Mouse (Mus musculus): ENCODE measurements around the gene Mpo. TPM values are rescaled to one million over a fixed set of nuclear protein-coding genes. Genes with fewer than 3 reads are reported as not detected.

The Mpo gene
- under 1 TPM in 1 of 26 experiments, not detected in 25; 0.29 TPM for total RNA-seq (2018; cell fraction: chromatin; rRNA removed)
- total RNA-seq (2018; cell fraction: cytosol; rRNA removed), result 1 to 10 TPM in 2 of 26 experiments, under 1 TPM in 20, not detected in 4; 0.07 to 1.3 (median 0.37) TPM
- 1 to 10 TPM in 2 of 26 experiments, under 1 TPM in 10, not detected in 14; 0.18 to 2.7 (median 0.68) TPM for total RNA-seq (2018; cell fraction: nucleus; rRNA removed)
- polyA plus RNA-seq (2018), result 0.19 to 2.7 TPM (median 1.0 TPM) in 3 replicates

DNA sequence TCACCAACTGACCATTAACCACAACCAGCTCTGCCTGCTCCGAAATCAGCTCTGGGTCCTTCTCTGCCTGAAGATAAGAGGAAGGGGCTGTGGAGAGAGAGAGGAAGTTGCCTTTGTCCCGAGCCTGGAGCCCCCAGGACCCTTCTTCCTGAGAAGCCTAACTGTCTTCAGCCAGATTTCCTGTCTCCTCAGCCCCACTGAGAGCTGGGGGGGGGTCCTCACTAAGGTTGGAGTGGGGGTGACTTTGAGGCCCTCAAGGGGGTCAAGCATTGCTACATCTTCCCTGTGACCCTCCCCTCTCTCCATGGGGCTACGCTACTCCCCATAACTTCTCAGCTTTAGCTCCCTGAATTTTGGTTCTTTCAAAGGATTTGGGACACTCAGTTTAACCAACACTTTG is at the start of gene Mpo:
TSS of gene Mpo (plus strand) at position 122 of the 400 bp plus-strand sequence.
- Histone ChIP-seq H3K27ac (no peak within 1 kb of the TSS), H3K79me2 (ENCODE audit: inconsistent target) (no peaks in the 10 kb centered on the region), H3K36me3 (ENCODE audit: inconsistent target) (no peaks in the 10 kb centered on the region), H3K4me3 (ENCODE audit: inconsistent target) (no peak within 1 kb of the TSS)
- WGBS (ENCODE audit: missing documents), result 33% methylated on average over 3 of the region's 3 CpGs

DNA sequence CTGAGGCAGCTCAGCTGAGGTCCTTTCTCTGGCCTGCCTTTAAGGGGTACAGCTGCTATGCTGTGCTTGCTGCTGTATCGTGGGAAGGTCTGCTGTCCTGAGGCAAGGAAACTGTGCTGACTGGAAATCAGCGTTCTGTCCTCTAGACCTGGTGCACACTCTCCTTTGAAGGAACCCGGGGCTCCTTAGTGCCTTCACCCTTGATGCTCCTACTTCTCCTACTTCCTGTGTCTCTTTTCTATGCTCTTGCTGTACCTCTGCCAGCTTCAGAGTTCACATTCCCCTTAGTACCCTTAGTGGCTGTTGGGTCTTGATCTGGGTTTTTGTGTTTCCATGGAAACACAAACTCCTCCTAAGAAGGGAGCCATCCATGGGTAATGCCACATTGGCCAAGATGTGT is 49.7 kb upstream of the Mpo start:
- peaks cover 44% of the 10 kb centered on the region; the same call in 1 of the 2 replicates for H3K36me3 ChIP-seq (ENCODE audit: inconsistent target)
- H3K79me2 ChIP-seq (ENCODE audit: inconsistent target), result peaks cover 35% of the 10 kb centered on the region
- no peak overlapping the region for H3K4me3 ChIP-seq (ENCODE audit: inconsistent target)
- WGBS (ENCODE audit: missing documents), result 94% methylated on average over 3 of the region's 3 CpGs
- no peak overlapping the region for H3K27ac ChIP-seq

DNA sequence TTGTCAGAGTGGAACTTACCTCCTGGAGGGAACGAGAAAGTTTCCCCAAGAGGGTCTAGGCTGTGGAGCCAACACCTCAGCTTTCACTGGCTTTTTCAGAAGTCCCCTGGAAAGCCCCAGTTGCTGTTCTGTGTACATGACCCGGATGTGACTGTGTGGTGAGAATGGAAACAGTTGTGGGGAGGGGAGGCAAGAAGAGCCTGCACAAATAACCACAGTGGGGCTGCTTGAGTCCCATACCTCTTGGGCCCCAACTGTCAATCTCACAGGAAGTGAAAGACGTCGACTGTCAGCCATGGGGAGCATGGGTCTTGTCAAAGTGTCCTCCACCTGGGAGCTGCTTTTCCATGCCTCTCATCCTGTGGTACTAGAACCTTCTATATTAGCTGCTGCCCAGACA is 48.4 kb upstream of the Mpo start:
- WGBS (ENCODE audit: missing documents), result 31% methylated on average over 4 of the region's 4 CpGs
- Histone ChIP-seq H3K36me3 (ENCODE audit: inconsistent target) (peaks cover 38% of the 10 kb centered on the region; the same call in 1 of the 2 replicates), H3K27ac (no peak overlapping the region), H3K79me2 (ENCODE audit: inconsistent target) (peaks cover 23% of the 10 kb centered on the region), H3K4me3 (ENCODE audit: inconsistent target) (no peak overlapping the region)

DNA sequence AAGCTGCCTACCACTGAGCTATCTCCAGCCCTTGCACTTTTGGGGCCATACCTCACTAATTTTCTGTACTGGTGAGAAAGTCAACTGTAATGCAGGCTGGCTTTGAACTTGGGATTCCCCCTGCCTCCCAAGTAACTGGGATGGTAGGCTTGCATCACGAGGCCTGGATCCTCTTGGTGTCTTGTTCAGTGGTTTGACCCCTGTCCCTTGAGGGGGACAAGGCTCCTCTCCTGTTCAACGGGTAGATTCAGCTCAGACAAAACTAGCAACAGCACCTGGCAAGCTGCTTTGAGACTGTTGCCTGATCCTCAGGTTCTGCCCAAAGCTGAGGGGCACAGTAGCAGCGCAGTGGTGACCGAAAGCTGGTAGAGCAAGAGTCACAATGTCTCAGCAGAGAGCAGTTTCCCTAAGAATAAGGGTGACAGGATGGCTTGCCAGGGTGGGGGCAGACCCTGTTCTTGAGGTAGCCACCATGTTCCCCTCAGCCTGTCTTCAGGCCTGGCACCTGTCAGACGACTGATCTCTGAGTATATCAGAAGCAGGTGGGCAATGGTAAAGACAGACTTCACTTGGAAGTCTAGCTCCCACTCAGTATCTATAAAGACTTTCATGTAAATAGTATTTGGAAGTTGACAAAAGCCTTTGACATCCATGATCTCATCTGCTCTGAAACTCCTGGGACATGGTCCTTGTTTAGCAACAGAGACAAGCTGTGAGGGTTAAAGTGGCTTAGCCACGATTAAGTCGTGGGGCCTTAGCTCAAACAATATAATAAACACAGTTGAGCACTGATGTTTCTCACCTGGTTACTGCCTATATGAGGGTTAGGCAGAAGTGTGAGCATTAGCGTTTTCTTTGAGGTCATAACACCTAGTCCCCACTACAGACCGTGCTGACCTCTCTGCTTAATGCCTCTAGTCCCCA is 47.5 kb upstream of the Mpo start:
- H3K4me3 ChIP-seq (ENCODE audit: inconsistent target), result no peak overlapping the region
- H3K36me3 ChIP-seq (ENCODE audit: inconsistent target), result peaks cover 31% of the 10 kb centered on the region; the same call in 1 of the 2 replicates
- H3K79me2 ChIP-seq (ENCODE audit: inconsistent target), result peaks cover 13% of the 10 kb centered on the region; the same call in 1 of the 2 replicates
- H3K27ac ChIP-seq, result no peak overlapping the region
- WGBS (ENCODE audit: missing documents), result 89% methylated on average over 9 of the region's 9 CpGs

DNA sequence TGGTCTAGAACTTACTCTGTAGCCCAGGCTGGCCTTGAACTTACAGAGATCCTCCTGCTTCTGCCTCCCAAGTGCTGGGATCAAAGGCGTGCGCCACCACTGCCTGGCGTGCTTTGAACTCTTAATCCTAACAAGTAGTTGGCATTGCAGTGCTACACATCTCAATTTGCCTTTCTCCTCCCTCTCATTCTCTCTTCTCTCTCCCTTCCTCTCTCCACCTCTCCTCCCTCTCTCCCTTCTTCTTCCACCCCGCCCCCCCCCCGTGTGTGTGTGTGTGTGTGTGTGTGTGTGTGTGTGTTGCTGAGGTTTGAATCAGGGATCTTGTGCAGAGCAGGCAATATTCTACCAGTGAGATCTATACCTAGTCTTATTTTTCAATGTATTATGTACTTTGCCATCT is 46.1 kb upstream of the Mpo start:
- no peak overlapping the region for H3K4me3 ChIP-seq (ENCODE audit: inconsistent target)
- WGBS (ENCODE audit: missing documents), result 97% methylated on average over 3 of the region's 5 CpGs
- peaks cover 8% of the 10 kb centered on the region; the same call in 1 of the 2 replicates for H3K79me2 ChIP-seq (ENCODE audit: inconsistent target)
- H3K36me3 ChIP-seq (ENCODE audit: inconsistent target), result peaks cover 22% of the 10 kb centered on the region; the same call in 1 of the 2 replicates
- no peak overlapping the region for H3K27ac ChIP-seq

DNA sequence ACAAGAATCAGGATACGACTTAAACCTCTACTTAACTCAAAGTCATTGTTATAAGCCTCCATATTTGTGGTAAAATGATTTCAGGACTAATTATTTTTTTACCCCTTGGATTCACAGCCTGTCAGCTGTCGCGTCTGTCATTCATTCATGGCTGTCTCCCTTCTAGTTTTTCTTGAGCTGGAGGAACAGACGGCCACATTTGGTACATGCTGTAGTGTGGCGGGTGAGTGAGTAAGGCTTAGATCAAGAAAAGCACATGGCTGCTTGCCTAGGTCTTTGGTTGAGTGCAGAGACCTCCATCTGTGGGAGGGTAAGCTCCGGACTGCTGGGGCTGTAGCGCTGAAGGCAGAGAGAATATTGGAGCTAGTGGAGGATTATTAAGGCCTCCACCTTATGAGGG is 45.7 kb upstream of the Mpo start:
- H3K79me2 ChIP-seq (ENCODE audit: inconsistent target), result peaks cover 12% of the 10 kb centered on the region; the same call in 1 of the 2 replicates
- peaks cover 18% of the 10 kb centered on the region; the same call in 1 of the 2 replicates for H3K36me3 ChIP-seq (ENCODE audit: inconsistent target)
- no peak overlapping the region for H3K4me3 ChIP-seq (ENCODE audit: inconsistent target)
- 100% methylated on average over 7 of the region's 7 CpGs for WGBS (ENCODE audit: missing documents)
- H3K27ac ChIP-seq, result no peak overlapping the region

DNA sequence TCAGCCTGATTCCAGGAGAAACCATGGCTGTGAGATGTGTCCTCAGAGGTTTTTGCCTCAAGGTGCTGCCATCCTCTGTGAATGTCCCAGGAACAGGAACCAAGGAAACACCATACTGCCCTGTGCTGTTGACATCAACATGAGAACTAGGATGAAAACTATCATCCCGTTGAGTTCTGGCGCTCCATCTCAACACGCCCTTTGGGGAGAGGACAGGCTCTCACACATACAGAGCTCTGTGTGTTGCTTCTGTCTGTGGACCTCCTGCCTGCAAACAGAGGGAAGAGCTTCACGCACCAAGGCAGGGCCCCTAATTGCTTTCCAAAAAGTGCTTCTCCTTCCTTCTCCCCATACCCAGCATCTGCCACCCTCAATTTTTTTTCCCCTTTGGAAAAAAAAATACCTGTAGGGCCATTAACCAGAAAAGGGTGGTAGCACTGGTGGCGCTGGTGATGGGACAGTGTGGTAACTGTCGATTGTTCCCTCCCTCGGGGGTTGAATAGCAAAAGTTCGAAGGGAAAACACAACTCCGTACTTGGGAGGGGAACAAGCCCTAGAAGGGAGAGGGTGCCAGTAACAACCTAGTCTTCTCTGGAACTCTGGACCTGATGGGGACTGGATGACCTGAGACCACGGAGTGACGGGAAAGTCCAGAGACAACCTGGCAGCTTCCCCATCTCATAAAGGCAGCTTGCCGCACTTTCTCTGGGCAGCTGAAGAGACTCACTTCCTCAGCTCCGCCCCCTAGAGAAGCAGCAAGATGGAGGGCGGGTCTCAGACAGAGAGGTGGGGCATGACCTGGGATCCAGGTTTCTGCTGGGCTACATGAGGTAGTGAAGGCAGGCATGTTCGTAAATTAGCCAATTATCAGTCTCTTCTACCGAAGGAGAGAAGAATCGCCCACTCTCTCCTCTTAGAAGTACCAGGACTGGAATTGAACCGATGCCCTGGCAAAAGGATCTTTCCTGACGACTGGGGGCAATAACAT is 45.0 kb upstream of the Mpo start:
- H3K27ac ChIP-seq, result peak overlapping the region; percentile 99
- H3K79me2 ChIP-seq (ENCODE audit: inconsistent target), result peaks cover 19% of the 10 kb centered on the region; the same call in 1 of the 2 replicates

DNA sequence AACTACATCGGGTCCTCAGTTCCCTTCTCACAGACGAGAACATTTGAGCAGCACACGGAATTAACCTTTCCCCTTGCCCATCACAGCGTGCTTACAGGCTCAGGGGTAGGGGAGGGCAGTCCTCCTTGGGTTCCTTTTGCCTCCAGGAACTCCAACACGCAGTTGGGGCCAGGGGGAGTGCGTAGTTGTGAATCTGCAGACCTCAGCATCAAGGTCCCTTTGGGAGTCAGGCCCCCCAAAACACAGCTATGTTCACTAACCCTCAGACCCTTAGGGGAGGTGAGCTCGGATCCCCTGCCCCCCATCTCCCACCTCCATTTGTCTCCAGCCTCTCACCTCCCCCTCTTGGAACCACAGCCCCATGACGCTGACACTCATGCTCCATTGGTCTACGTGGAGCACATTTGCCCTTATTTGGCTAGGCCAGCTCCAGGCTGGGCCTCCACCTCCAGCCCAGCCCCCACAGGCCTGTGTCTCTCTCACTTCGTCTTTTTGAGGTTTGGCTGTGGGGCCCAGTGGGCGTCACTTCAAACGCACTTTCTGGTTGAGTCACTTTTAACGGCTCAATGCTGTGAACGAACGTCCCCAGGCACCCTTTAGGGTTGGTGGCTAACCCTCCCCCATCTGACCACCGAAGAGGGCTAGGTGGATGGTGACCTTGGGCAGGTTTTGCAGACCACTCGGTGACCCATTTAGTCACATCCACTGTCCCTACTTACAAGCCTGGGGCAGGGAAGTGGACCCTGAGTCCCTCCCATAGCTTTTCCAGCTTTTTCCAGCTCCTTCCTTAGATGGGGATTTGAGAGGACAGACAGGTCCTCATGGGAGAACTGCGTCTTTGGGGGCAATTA is 44.0 kb upstream of the Mpo start:
- under 1% methylated on average over 18 of the region's 18 CpGs for WGBS (ENCODE audit: missing documents)

More for the DNA sequence above, 45.0 kb upstream of the Mpo start:
- Histone ChIP-seq H3K36me3 (ENCODE audit: inconsistent target) (peaks cover 14% of the 10 kb centered on the region; the same call in 1 of the 2 replicates), H3K4me3 (ENCODE audit: inconsistent target) (peak overlapping the region; percentile 38)
- 12% methylated on average over 18 of the region's 19 CpGs for WGBS (ENCODE audit: missing documents)

DNA sequence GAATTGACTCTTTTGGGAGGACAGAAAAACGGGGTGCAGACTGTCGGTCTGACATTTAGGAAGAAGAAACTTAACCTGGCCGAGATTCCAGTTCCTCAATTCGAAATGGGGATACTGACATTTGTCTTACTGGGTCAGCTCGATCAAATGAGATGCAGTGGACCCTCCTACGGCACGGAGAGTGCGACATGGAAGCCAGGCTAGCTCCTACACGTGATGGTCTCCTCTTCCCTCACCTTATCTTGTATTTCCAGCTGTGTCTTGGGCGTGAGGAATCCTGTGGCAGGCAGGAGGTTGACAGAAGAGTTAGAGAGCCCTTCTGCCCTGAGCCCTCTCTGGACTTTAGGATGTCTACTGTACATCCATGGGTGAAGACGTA is 43.3 kb upstream of the Mpo start:
- peak overlapping the region; percentile 22; the same call in 1 of the 2 replicates for H3K4me3 ChIP-seq (ENCODE audit: inconsistent target)
- 3% methylated on average over 11 of the region's 11 CpGs for WGBS (ENCODE audit: missing documents)
- H3K27ac ChIP-seq, result peak overlapping the region; percentile 99
- no peaks in the 10 kb centered on the region for H3K36me3 ChIP-seq (ENCODE audit: inconsistent target)
- peaks cover 33% of the 10 kb centered on the region; the same call in 1 of the 2 replicates for H3K79me2 ChIP-seq (ENCODE audit: inconsistent target)

More for the DNA sequence above, 44.0 kb upstream of the Mpo start:
- peaks cover 27% of the 10 kb centered on the region; the same call in 1 of the 2 replicates for H3K79me2 ChIP-seq (ENCODE audit: inconsistent target)
- H3K4me3 ChIP-seq (ENCODE audit: inconsistent target), result peak overlapping the region; percentile 38
- H3K27ac ChIP-seq, result peak overlapping the region; percentile 99
- peaks cover 4% of the 10 kb centered on the region; the same call in 1 of the 2 replicates for H3K36me3 ChIP-seq (ENCODE audit: inconsistent target)

DNA sequence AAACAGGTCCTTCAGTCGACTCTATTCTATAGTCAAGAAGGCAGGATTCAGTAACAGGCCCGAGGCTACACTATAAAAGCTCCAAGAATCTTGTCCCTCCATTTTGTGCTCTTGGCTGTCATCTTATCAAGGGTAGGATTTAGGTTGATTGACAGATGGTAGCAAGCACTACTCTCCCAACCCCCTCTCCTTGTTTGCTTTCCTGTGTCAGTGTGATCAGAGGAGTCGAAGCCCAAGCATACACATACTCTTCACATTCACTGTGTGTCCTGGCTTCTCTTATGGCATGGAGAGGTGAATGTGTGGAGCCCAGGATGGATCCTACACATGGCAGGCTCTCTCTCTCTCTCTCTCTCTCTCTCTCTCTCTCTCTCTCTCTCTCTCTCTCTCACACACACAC is 42.9 kb upstream of the Mpo start:
- Histone ChIP-seq H3K36me3 (ENCODE audit: inconsistent target) (no peaks in the 10 kb centered on the region), H3K4me3 (ENCODE audit: inconsistent target) (no peak overlapping the region; the same call in 1 of the 2 replicates), H3K79me2 (ENCODE audit: inconsistent target) (peaks cover 36% of the 10 kb centered on the region), H3K27ac (peak overlapping the region; percentile 99)
- WGBS (ENCODE audit: missing documents), result 19% methylated on average over 3 of the region's 3 CpGs

DNA sequence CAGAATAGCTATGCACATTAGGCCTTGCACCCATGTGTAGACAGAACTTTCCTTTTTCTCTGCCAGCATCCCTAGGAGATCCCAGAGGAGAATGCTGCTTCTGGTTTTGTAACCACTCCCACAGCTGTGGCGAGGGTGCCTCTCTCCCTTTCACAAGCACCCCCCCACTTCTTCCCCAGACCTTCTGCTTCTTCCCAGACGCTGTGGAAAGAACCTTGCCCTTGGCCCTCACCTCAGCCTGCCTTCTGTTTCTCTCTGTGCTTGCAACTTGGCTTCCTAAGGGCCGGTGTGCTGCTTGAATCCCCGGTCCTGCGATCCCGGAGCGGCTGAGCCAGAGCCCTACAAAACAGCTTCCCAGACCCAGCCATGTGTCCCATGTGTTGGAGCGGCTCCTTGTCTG is 42.4 kb upstream of the Mpo start:
- WGBS (ENCODE audit: missing documents), result 32% methylated on average over 8 of the region's 8 CpGs
- Histone ChIP-seq H3K36me3 (ENCODE audit: inconsistent target) (no peaks in the 10 kb centered on the region), H3K27ac (peak overlapping the region; percentile 99)

DNA sequence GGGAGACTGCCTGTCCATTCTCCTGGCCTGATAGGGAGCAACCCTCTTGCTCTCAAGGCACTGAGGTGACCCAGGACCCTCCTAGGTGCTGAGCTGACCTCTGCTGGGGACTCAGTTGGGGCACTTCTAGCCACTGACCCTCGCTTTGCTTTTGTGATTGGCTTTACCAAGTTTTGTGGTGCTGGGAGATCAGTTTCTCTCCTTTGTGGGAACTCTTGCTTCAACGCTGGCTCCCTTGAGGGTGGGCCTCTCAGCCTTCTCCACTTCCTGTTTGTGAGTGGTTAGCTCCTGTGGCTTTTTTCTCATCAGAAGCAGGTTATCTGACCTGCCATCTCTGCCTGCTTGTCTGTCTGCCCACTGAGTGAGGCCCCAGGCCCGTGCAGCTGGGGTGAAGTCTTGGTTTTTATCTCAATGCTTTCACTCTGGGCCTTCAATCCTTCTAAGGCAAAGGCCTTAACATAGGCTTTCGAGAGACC is 41.9 kb upstream of the Mpo start:
- Histone ChIP-seq H3K36me3 (ENCODE audit: inconsistent target) (no peaks in the 10 kb centered on the region), H3K27ac (peak overlapping the region; percentile 99), H3K4me3 (ENCODE audit: inconsistent target) (no peak overlapping the region), H3K79me2 (ENCODE audit: inconsistent target) (peaks cover 46% of the 10 kb centered on the region)
- WGBS (ENCODE audit: missing documents), result 14% methylated on average over 4 of the region's 4 CpGs

More for the DNA sequence above, 42.4 kb upstream of the Mpo start:
- peaks cover 41% of the 10 kb centered on the region for H3K79me2 ChIP-seq (ENCODE audit: inconsistent target)
- H3K4me3 ChIP-seq (ENCODE audit: inconsistent target), result no peak overlapping the region

DNA sequence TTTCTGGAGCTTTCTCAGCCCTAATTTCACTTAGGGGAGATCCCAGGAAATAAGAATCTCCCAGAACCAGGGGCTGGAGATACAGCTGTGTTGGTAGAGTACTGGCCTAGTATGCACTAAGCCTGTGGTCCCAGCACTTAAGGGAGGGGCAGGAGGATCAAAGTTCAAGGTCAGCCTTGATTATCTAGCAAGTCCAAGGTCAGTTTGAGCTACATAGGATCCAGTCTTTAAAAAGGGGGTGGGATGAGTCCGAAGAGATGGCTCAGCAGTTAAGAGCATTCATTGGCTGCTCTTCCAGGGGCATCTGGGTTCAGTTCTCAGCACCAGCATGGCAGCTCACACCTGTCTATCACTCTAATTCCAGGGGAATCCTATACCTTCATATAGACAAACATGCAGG is 41.1 kb upstream of the Mpo start:
- Histone ChIP-seq H3K36me3 (ENCODE audit: inconsistent target) (no peaks in the 10 kb centered on the region), H3K79me2 (ENCODE audit: inconsistent target) (peaks cover 54% of the 10 kb centered on the region), H3K4me3 (ENCODE audit: inconsistent target) (no peak overlapping the region), H3K27ac (peak overlapping the region; percentile 99)
- 81% methylated on average over 1 of the region's 1 CpGs for WGBS (ENCODE audit: missing documents)
